Mouse (Mus musculus): Measurements from ENCODE around the gene Exoc6b.

- TF ChIP-seq CTCF (IDR thresholded peaks at IDR 0.05; ENCODE audit: borderline replicate concordance, insufficient read depth, low read depth, low read length) (no peak), POLR2A (IDR thresholded peaks at IDR 0.05; ENCODE audit: borderline replicate concordance, insufficient read depth, low read length) (no peak)
Observed at GRCm38 (mm10) chr6:84626398-84626797, 442.9 kb downstream of the Exoc6b start.
